Mouse (Mus musculus) kidney, adult 8-10 months (tissue): ENCODE measurements at regions not wholly inside any gene's neighbourhood (a gene's known extent, or its start where the extent isn't known, plus 50 kb on each side); places are given as distances from the start of the nearest gene placed in this dataset.
A peak's percentile ranks its signal among the peaks of the same experiment; 100 is the strongest.

Experiments used
- DNase-seq, 2 experiments: peaks; one replicate each; pipeline ENCODE4 v3.0.0; 2022

GRCm38 (mm10) chr2:168842261-168842740 is 74.6 kb upstream of the Sall4 start:
- peak in 1 of 2 experiments; percentile 2 for DNase-seq

- no peak for DNase-seq
Observed at GRCm38 (mm10) chr2:168841713-168842045, 73.9 kb upstream of the Sall4 start.

- no peak for DNase-seq
Observed at GRCm38 (mm10) chr2:168840853-168841712, 73.3 kb upstream of the Sall4 start.

- DNase-seq = no peak
Observed at GRCm38 (mm10) chr2:168839811-168840655, 72.3 kb upstream of the Sall4 start.

GRCm38 (mm10) chr2:168839221-168839620 is 71.5 kb upstream of the Sall4 start:
- DNase-seq = no peak

- DNase-seq = no peak
Observed at GRCm38 (mm10) chr2:168838681-168839080, 70.9 kb upstream of the Sall4 start.

GRCm38 (mm10) chr2:168837951-168838570 is 70.3 kb upstream of the Sall4 start:
- no peak for DNase-seq

- no peak for DNase-seq
Observed at GRCm38 (mm10) chr2:168834771-168835170, 67.0 kb upstream of the Sall4 start.

GRCm38 (mm10) chr2:168831740-168832139 is 64.0 kb upstream of the Sall4 start:
- no peak for DNase-seq

- DNase-seq = no peak
Observed at GRCm38 (mm10) chr2:168820648-168821047, 52.9 kb upstream of the Sall4 start.
